Mouse (Mus musculus) G1E-ER4 (cell line): Measurements from ENCODE around the gene Snx22. TPM values are rescaled to one million over a fixed set of nuclear protein-coding genes. Genes with fewer than 3 reads are reported as not detected.

ENCODE experiments used
- GATA1 ChIP-seq: IDR thresholded peaks from one replicate; pipeline ENCODE4 v1.8.0; 2012; ENCODE audit warnings: low read length, inconsistent platforms
- polyA plus RNA-seq: library from polyadenylated mRNA; stranded (reverse); fragments of >175 nt; gene quantifications from 2 replicates; pipeline ENCODE4 v1.2.3, GENCODE M21; 2012

The Snx22 gene
- 0.02 TPM in 1 of 2 replicates, not detected in the other for polyA plus RNA-seq

DNA sequence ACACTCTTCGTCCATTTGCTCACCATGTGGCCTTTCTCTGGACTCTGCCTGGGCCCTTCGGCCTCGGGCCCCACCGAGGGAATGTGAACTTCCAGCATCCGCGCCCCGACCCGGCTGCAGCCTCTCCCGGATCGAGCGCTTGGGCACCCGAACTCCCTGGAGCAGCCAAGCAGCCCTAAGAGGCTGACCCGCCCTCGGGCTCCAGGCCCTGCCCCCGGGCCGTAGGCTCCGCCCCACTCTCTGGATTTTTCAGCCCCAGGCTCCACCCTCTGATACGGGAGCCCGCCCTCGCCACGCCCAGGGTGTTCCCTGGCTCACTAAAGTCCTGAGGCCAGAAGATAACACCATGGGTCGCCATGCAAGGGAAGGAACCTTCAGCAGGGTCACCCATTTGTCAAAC is at the start of gene Snx22:
Gene Snx22, minus strand, starts transcription at position 137 of the 400 bp plus-strand sequence.
- no peak for TF ChIP-seq GATA1

DNA sequence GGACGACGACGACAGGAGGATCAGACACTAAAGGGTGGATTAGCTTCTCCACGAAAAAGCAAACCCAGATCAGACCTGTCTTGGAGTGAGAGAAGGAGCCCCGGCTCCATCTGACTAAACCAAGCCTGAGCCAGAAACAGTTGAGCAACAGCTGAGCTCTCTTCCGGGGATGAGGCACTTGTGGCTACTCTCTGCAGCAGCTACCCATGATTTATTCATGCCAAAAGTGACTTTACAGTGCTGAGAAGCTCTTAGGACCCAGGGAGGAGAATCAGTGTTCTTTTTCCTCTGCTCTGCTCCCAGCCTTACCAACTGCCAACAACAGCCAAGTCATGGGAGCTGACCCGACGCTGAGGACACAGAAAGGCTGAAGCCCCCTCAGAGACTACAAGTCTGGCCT is 47.4 kb upstream of the Snx22 start:
- TF ChIP-seq GATA1, result no peak

DNA sequence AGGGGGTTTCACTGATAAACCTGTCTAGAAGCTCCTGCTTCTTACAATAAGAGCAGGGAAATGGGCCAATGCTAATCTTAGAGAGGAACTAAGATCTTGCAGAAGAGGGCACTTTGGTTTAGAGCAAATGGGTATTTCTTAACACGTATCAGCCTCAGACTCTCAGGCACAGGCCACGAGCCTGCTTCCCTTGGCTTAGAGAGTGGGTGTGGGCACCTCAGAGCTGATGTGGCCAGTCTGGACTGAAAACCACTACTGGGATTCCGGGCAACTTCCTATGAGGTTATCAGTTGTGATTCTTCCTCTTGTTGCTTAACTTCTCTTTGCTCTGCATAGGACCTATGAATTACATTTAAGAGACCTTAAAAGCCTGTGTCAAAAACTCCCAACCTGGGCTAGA is 44.8 kb upstream of the Snx22 start:
- no peak for TF ChIP-seq GATA1

DNA sequence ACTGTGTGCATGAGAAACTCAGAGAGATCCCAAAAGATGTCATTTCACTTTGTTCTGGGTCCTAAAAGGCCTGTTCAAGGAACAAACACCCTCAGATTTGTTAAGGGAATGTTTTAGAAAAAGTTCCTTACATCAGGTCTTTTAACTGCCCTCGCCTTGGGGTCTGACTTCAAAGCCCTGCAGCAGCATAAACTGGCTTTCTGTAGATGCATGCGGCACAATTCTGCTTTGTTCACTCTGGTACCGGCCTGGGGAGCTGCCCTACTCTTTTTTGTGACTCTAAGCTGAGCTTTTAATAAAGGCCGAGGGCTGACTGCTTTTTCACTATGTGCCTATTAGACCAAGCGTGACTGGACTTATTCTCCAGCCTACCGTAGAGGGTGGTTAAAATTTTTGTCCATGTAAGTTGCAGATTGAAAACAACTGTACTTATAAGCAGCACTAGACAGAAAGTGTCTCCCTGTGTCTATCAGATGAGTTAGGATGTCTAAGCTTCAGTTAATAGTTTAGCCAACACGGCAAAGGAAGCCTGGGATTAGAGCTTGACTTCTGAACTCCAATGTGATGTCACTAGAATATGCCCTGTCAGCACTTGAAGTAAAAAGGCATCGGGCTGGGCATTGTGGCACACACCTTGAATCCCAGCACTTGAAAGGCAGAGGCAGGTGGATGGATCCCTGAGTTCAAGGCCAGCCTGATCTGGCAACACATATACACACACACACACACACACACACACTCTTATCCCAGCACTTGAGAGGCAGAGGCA is 41.3 kb upstream of the Snx22 start:
- no peak for TF ChIP-seq GATA1

DNA sequence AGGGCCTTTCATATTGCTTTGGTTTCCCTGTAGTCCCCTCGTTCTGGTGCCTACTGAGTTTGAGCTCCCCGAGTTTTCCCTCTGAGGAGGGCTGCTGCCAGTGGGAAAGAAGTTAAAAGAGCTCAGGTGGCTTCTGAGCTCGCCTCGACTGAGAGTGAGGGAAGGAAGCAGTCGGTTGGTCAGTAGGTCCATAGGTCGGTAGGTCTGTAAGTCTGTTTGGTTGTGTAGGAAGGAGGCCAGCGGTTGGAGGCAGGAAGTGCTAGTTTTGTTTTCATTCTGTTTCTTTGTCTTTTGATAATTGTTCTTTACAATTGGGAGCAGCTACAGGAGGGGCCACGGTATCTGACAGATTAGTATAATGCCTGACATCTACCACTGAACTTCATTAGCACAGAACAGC is 40.6 kb upstream of the Snx22 start:
- no peak for TF ChIP-seq GATA1

DNA sequence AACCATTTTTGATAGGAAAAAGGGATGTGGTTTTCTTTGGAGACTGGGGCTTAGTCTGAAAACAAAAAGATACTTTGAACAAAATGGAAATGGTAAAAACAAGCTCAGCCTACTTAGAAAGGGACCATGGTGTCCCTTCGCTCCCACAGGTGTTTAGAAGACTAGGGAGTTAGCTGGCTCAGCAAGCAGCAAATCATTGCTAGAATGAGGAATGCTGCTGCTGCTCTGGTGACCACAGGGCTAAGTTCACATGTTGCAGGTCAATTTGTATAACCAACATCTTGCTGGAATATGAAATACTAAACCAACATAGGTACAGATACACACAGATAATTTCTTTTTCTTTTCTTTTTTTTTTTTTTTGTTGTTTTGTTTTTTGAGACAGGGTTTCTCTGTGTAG is 40.1 kb upstream of the Snx22 start:
- no peak for TF ChIP-seq GATA1

DNA sequence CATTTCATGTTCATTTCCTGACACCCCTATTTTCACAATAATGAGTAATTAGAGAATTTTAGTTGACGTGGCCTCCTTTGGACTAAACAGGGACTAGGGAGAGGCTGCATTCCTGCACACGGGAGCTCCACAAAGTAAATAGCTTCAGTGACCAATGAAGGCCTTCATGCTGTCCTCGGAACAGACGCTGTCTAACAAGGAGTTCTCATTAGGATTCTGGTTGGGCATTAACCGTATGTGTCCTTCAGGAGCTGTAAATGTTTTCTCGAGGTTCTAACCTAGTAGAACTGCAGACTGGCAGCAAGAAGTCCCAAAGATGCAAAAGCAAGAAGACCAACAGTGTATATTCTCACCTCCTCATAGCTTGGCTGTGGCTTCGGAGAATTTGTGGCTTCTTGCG is 35.6 kb upstream of the Snx22 start:
- TF ChIP-seq GATA1, result no peak

DNA sequence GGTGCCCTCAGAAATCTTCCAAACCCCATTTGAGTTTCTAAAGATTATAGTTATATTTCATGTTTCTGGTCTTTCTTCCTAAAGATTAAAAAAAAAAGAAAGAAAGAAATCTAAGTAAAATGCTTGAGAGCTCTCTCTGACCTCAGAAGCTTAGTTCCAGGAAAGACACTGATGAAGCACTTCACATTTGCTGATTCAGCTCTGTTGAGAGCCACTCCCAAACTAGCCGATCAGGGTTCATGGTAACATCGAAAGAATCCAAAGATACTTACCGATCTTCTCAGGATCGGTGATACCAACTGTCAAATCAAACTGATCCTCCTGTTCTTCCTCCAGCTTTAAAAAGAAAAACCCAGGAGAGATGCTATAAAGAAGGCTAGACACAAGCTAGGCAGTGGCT is 35.1 kb upstream of the Snx22 start:
- no peak for TF ChIP-seq GATA1

DNA sequence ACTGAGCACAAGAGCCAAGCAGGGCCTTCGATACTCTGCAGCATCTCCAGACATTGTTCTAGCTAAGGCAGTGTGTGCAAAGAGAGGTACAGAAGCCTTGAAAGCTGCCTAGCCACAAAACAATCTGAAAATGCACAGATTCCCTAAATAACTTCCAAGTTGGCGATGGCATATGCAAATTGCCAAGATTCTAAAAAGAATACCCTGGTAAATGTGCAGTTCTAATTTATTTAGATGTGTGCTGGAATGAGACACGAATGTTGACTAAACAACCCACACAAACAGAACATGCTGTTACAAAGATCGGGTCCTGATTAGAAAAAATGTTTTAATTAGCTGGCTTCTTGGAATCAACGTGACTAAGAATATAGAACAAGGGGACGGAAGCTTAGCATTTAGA is 33.1 kb upstream of the Snx22 start:
- no peak for TF ChIP-seq GATA1

DNA sequence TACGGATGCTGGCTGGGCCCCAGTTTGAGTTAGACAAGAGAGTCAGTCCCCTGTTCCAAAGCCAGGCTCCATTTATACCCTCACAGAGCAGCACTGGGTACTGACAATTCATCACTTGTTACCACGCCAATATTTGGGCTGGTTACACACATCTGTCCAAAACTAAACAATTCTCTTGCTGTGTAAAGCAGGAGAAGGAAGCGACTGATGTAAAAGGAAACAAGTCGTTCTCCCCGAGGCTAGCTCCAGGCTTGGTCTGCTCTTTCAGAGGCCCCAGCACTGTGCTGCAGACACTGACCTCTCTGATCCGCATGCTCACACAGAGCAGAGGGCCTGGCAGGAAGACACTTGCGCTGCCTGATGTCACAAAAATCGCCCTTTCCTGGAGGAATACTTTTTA is 32.1 kb upstream of the Snx22 start:
- TF ChIP-seq GATA1, result no peak

DNA sequence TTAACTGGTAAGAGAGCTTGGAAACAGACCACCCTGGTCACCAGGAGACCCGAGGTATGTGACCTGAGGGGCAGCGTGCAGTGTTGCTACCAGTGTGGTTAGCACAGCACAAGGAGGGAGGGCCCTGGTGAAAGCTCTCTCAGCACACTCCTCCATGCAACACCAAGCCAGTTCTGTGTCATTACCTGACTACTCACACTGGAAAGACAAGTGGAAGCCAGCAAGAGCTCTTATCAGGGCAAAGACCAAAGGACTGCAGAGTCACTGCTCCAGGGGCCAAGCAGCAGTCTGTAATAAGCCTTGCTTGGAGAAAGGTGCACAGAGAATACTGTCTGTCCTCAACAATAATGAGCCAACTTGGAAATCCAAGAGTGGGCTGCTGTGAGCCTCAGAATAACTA is 23.1 kb upstream of the Snx22 start:
- TF ChIP-seq GATA1, result no peak

DNA sequence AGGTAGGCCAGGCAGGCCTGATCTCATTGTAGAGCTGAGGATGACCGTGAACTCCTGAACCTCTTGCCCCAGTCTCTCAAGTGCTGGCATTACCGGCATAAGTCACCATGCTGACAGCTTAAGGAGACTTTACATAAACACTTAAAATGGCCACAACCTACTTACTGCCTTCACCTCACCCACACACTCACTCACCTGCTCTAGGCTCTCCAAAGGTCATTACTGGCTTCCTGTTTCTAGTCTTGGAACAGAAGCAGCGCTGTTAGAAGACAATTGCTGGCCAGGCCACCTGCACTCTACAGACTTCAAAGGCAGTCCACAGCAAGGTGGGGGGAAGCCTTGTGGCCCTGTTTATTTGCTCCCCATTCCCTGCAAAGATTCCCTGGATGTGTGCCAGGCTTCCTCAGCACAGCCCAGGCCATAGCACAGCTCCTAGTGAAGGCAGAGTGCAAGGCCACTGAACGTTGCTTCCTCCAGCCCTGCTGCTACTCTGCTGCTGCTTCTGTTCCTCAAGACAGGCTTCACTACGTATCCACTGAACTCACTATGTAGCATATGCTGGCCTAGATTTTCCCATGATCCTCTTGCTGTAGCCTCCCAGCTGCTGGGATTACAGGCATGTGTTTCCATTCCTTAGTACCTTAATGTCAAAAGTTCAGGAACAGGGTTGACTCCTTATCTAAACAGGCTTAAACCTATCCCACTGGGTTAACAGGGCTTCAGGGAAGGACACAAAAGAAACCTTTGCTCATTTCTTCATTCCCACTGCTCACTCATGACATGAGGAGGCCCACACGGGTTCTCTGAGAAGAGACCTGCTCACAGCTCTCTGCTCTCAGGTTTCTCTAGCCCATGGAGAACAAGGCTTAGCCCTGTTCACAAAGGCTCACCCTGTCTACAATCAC is 22.1 kb upstream of the Snx22 start:
- TF ChIP-seq GATA1, result no peak

DNA sequence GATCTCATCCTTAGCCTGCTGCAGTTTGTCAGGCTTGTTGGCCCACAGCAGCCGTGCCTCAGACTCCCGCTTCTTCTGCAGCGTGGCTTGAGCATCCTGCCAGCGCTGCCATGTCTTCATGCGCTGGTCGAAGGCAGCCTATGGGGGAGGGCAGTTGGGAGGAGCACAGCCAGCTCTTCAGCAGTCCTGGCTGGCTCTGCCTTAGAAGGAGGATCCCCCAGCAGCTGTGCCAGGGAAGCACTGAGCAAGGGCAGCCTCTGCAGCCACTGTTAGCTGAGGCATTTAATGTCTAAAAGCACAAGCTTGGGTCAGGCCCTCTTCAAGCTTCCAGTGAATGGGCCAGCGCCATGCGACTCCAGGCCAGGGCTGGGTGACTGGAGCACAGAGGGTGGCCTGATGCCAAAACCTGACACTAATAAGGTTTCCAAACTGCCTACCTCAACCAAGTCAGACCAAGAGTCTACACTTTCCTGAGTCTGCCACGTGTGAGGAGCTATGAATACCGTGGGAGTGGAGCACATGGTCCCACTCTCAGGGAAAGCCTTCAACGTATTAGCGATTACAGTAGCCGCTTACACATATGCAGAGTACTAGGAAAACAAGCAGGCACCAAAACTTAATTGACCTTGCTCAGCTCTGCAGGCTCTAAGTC is 21.2 kb upstream of the Snx22 start:
- no peak for TF ChIP-seq GATA1

DNA sequence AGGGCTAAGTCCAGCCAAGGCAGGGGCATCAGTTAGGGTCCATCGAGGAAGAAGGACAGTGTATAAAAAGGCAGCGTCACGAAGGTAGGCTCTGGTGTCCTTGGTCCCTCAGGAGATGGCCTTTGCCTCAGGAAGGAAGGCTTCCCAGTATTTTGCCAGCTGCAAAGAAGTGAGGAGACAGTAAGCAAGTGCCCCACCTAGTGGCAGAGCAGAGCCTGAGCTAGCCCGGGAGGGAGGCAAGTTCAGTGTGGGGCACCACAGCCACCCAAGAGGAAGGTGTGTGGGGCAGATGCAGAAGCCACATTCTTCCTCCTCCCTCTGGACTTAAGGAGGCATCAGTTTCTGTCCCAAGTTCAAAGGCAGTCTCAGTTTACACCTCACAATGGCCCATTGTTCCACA is 18.9 kb upstream of the Snx22 start:
- no peak for TF ChIP-seq GATA1

DNA sequence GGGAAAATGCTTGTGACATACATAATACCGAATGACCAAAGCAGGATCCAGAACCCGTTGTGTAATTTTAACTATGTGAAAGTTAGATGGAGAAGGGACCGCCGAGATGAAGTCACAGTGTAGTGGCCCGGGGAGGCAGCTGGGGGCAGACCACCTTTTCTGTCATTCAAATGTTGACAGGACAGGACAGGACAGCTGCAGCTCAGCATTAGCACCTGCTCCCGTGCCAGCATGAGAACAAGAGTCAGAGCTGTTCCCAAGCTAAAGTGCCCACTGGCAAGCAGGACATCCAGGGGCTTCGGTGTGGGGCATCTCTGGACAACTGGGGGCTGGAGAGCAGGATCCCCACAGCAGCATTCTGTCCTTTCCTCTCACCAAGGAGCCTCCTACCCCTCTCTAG is 17.5 kb upstream of the Snx22 start:
- no peak for TF ChIP-seq GATA1

DNA sequence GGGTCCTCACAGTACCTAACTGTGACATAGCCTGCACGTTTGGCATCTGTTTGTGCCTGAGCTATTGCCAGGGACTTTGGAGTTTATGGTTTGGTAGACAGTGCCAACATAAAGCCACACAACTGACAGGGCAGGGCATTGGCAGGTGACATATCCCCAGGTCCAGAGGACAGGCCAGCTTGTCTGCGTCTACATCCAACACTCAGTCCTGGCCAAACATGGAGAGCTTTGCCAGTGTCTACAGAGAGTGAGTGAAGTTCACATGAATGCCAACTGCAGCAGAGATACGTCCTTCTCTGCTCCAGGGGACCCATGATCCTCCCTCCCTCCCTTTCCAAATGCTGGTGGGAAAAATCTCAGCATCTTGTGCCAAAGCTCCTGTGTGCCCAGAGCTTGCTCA is 14.7 kb upstream of the Snx22 start:
- TF ChIP-seq GATA1, result no peak
